Mouse (Mus musculus) liver, embryonic 14.5 days (tissue): ENCODE measurements around the gene Cactin.

ENCODE experiments used
- CTCF ChIP-seq: IDR thresholded peaks from 2 replicates; pipeline ENCODE4 v1.5.1; 2016; ENCODE audit warnings: antibody characterized with exemption, low read depth, control low read depth
- EP300 ChIP-seq: IDR thresholded peaks from 2 replicates; pipeline ENCODE4 v1.6.1; 2016; ENCODE audit warnings: antibody characterized with exemption, low read depth

DNA sequence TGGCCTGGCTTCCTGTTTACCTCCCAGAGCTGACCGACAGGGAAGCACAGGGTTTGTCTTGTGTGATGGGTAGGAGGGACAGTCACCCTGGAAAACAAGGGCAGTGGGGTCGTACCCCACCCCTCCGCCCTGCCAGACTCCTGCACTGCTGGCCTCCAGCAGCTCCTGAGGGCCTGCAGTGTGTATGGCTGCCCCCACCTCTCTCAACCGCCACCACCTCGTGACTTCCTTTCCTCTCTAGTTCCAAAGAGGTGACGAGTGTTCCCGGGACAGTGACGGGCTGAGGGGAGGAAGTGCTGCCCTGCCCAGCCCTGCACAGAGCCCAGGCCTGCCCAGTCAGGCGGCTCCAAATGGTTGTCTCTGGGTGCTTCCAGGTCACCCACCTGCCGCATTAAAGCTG, 23.1 kb upstream of the Cactin start:
- no peak for TF ChIP-seq CTCF
- no peak for TF ChIP-seq EP300
